In the genomic region with DNA sequence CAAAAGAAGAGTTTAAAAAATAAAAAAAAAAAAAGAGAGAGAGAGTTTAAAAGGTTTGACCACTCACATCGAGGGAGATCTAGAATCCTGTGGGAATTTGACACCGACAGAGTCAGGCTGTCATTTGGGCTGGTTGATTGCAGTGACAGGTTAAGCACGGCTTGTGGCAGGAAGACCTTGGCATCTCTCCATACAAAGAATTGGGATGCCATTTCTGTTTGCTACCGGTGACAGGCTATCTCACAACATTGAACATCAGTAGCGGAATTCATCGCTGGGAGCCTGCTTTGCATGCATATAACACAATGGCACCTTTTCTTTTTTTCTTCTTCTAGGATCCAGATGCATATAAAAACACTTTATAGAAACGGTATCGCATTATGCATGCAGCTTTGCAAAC, we compare ENCODE assay signal across 30 mouse cellular contexts. TPM values are rescaled to one million over a fixed set of nuclear protein-coding genes. Genes with fewer than 3 reads are reported as not detected.
DNase-seq lines count a peak whose midpoint lies in the region; ATAC-seq and TF ChIP-seq lines count a peak whose summit lies in the region.
"Had no signal": no experiment of that assay in that cellular context is flagged by ENCODE, and none has a peak within 500 bp of the region (broad histone marks: within the 10 kb centered on the region; RNA-seq: fewer than 3 reads in every experiment).

No protein-coding gene starts in this region.

- no peak overlapping the region for H3K4me2 ChIP-seq in hindbrain, postnatal 0 days (ENCODE audit: low read depth, low read length)
- H3K4me2 ChIP-seq in hindbrain, embryonic 16.5 days (ENCODE audit: low read length): no peak overlapping the region
- H3K4me2 ChIP-seq in midbrain, embryonic 16.5 days (ENCODE audit: low read length): no peak overlapping the region
- no peak overlapping the region for H3K4me2 ChIP-seq in midbrain, embryonic 11.5 days

- no peak overlapping the region for H3K4me3 ChIP-seq in hindbrain, postnatal 0 days (ENCODE audit: low read length)
- no peak overlapping the region for H3K4me3 ChIP-seq in hindbrain, embryonic 16.5 days (ENCODE audit: low read length)
- H3K4me3 ChIP-seq in midbrain, embryonic 16.5 days (ENCODE audit: low read depth, low read length): no peak overlapping the region
- no peak overlapping the region for H3K4me3 ChIP-seq in midbrain, embryonic 11.5 days (ENCODE audit: low read depth, low read length)
- H3K4me3 ChIP-seq: embryonic facial prominence, embryonic 12.5 days; embryonic facial prominence, embryonic 15.5 days; forebrain, embryonic 12.5 days; gastrocnemius, adult 2 months; hindbrain, embryonic 12.5 days; hindbrain, embryonic 15.5 days had no signal

- no peak for ATAC-seq in cerebellum, adult (ENCODE audit: insufficient number of reproducible peaks, low FRiP score, low TSS enrichment)
- ATAC-seq in hindbrain, postnatal 0 days: no peak
- no peak for ATAC-seq in hindbrain, embryonic 16.5 days
- 0 out of 2 replicates have a peak, but pooled peaks have one; percentile 21 for ATAC-seq in midbrain, embryonic 16.5 days
- no peak for ATAC-seq in midbrain, embryonic 11.5 days (ENCODE audit: low FRiP score)
- ATAC-seq: inflammation-experienced regulatory T-cells, adult 6 months had no signal

- H3K9me3 ChIP-seq in hindbrain, postnatal 0 days (ENCODE audit: low read length): no peaks in the 10 kb centered on the region
- no peaks in the 10 kb centered on the region for H3K9me3 ChIP-seq in hindbrain, embryonic 16.5 days (ENCODE audit: control insufficient read depth, low read length)
- H3K9me3 ChIP-seq in midbrain, embryonic 16.5 days (replicated peaks; ENCODE audit: control insufficient read depth, low read length, poor library complexity, severe bottlenecking): no peaks in the 10 kb centered on the region
- H3K9me3 ChIP-seq in midbrain, embryonic 11.5 days (ENCODE audit: control insufficient read depth, low read length): no peaks in the 10 kb centered on the region
- H3K9me3 ChIP-seq: embryonic facial prominence, embryonic 12.5 days; embryonic facial prominence, embryonic 15.5 days; forebrain, embryonic 12.5 days; hindbrain, embryonic 12.5 days; hindbrain, embryonic 15.5 days had no signal

- no peak for TF ChIP-seq CTCF in hindbrain, postnatal 0 days (IDR thresholded peaks at IDR 0.05; ENCODE audit: low read depth)

- no peaks in the 10 kb centered on the region for H3K27me3 ChIP-seq in hindbrain, postnatal 0 days (ENCODE audit: insufficient read depth, low read length)
- H3K27me3 ChIP-seq in hindbrain, embryonic 16.5 days (replicated peaks; ENCODE audit: control insufficient read depth, insufficient read depth, low read length): no peaks in the 10 kb centered on the region
- no peaks in the 10 kb centered on the region for H3K27me3 ChIP-seq in midbrain, embryonic 16.5 days (ENCODE audit: control insufficient read depth, insufficient read depth, low read depth, low read length)
- no peaks in the 10 kb centered on the region for H3K27me3 ChIP-seq in midbrain, embryonic 11.5 days (ENCODE audit: control insufficient read depth, insufficient read depth, low read length)
- H3K27me3 ChIP-seq: embryonic facial prominence, embryonic 15.5 days; hindbrain, embryonic 12.5 days; hindbrain, embryonic 15.5 days had no signal

- DNase-seq in cerebellum, postnatal 10 days: peak; percentile 69 to 78
- peak; percentile 52 for DNase-seq in hindbrain, postnatal 0 days (ENCODE audit: low spot score)
- DNase-seq in midbrain, embryonic 11.5 days (ENCODE audit: low spot score, missing footprints): no peak
- no peak for DNase-seq in frontal cortex, postnatal 36 days (ENCODE audit: low spot score in 2 of 2)
- DNase-seq: adrenal gland, adult 8-10 months; adrenal gland, postnatal 25 days; cerebellum, adult 11 months; cerebellum, adult 8-10 months; gastrocnemius, adult 2 months; gastrocnemius, postnatal 14 days; heart, adult 11 months had no signal

- no peak overlapping the region for H3K9ac ChIP-seq in hindbrain, postnatal 0 days (replicated peaks; ENCODE audit: low read length)
- H3K9ac ChIP-seq in hindbrain, embryonic 16.5 days (ENCODE audit: low read depth, low read length): no peak overlapping the region
- no peak overlapping the region for H3K9ac ChIP-seq in midbrain, embryonic 16.5 days (ENCODE audit: low read depth, low read length)
- H3K9ac ChIP-seq in midbrain, embryonic 11.5 days (ENCODE audit: low read length): no peak overlapping the region
- H3K9ac ChIP-seq: embryonic facial prominence, embryonic 12.5 days; embryonic facial prominence, embryonic 15.5 days; forebrain, embryonic 12.5 days; hindbrain, embryonic 12.5 days; hindbrain, embryonic 15.5 days had no signal

- H3K27ac ChIP-seq in hindbrain, postnatal 0 days: no peak overlapping the region
- no peak overlapping the region for H3K27ac ChIP-seq in hindbrain, embryonic 16.5 days (ENCODE audit: low read depth, low read length)
- 0 out of 2 replicates have a peak overlapping the region, but pooled peaks have one; percentile 15 for H3K27ac ChIP-seq in midbrain, embryonic 16.5 days (ENCODE audit: low read length)
- no peak overlapping the region for H3K27ac ChIP-seq in midbrain, embryonic 11.5 days (ENCODE audit: low read depth, low read length)
- H3K27ac ChIP-seq: embryonic facial prominence, embryonic 12.5 days; embryonic facial prominence, embryonic 15.5 days; forebrain, embryonic 12.5 days; gastrocnemius, adult 2 months; hindbrain, embryonic 12.5 days; hindbrain, embryonic 15.5 days had no signal

- 45% methylated on average over 8 of the region's 8 CpGs for WGBS in hindbrain, postnatal 0 days
- WGBS in hindbrain, embryonic 16.5 days: 51% methylated on average over 8 of the region's 8 CpGs
- 42% methylated on average over 8 of the region's 8 CpGs for WGBS in midbrain, embryonic 16.5 days
- WGBS in midbrain, embryonic 11.5 days: 75% methylated on average over 8 of the region's 8 CpGs

- no peaks in the 10 kb centered on the region for H3K4me1 ChIP-seq in hindbrain, postnatal 0 days (ENCODE audit: insufficient read depth, low read length)
- H3K4me1 ChIP-seq in hindbrain, embryonic 16.5 days (ENCODE audit: control insufficient read depth, insufficient read depth, low read depth, low read length): peaks cover 3% of the 10 kb centered on the region; the same call in 1 of the 2 replicates
- peaks cover 12% of the 10 kb centered on the region; the same call in 1 of the 2 replicates for H3K4me1 ChIP-seq in midbrain, embryonic 16.5 days (ENCODE audit: control insufficient read depth, insufficient read depth, low read length)
- H3K4me1 ChIP-seq in midbrain, embryonic 11.5 days (ENCODE audit: control insufficient read depth, insufficient read depth, low read length): no peaks in the 10 kb centered on the region
- H3K4me1 ChIP-seq: hindbrain, embryonic 12.5 days had no signal

- H3K36me3 ChIP-seq in hindbrain, postnatal 0 days (ENCODE audit: insufficient read depth, low read length): no peaks in the 10 kb centered on the region
- H3K36me3 ChIP-seq in hindbrain, embryonic 16.5 days (ENCODE audit: control insufficient read depth, insufficient read depth, low read length): no peaks in the 10 kb centered on the region
- H3K36me3 ChIP-seq in midbrain, embryonic 16.5 days (ENCODE audit: control insufficient read depth, insufficient read depth, low read length): no peaks in the 10 kb centered on the region
- H3K36me3 ChIP-seq in midbrain, embryonic 11.5 days (ENCODE audit: control insufficient read depth, insufficient read depth, low read length): no peaks in the 10 kb centered on the region
- H3K36me3 ChIP-seq: embryonic facial prominence, embryonic 12.5 days; embryonic facial prominence, embryonic 15.5 days; forebrain, embryonic 12.5 days; hindbrain, embryonic 12.5 days; hindbrain, embryonic 15.5 days had no signal

RNA-seq across cellular contexts. Expression of gene Gm26657, which starts 53.7 kb away (rescaled TPM):
- total RNA-seq in hindbrain, postnatal 0 days (2014; rRNA removed): not detected in 2 replicates
- not detected in 2 replicates for polyA plus RNA-seq in hindbrain, postnatal 0 days (2015; fragmentation: Nextera tagmentation; extraction: Ambion mirVana)
- not detected in 2 replicates for polyA plus RNA-seq in hindbrain, embryonic 16.5 days (2015; fragmentation: Nextera tagmentation; extraction: Ambion mirVana)
- polyA plus RNA-seq in midbrain, embryonic 16.5 days (2015; fragmentation: Nextera tagmentation; extraction: Ambion mirVana): not detected in 2 replicates
- polyA plus RNA-seq in midbrain, embryonic 11.5 days (2014; fragmentation: Nextera tagmentation; extraction: Ambion mirVana): 0.14 TPM in 1 of 2 replicates, not detected in the other
- total RNA-seq: adrenal gland, adult 8-10 months; adrenal gland, postnatal 25 days; common myeloid progenitor, adult 5-6 weeks; gastrocnemius, adult 2 months; gastrocnemius, postnatal 14 days; gastrocnemius, postnatal 4 days; heart, adult 8-10 months; heart, postnatal 25 days; hematopoietic stem cell, adult 5-6 weeks had no signal
- polyA plus RNA-seq: activated CD4-positive, CD25-positive, alpha-beta regulatory T cell, adult 4 months; embryonic facial prominence, embryonic 12.5 days; embryonic facial prominence, embryonic 15.5 days; forebrain, embryonic 12.5 days; forebrain, embryonic 16.5 days; heart, embryonic 11.5 days; heart, embryonic 14.5 days; heart, postnatal 0 days; hindbrain, embryonic 12.5 days; hindbrain, embryonic 15.5 days; inflammation-experienced regulatory T-cells, adult 6 months had no signal

RNA-seq across cellular contexts. Expression of gene Actl7b, which starts 55.1 kb away (rescaled TPM):
- 0.16 and 0.54 TPM in 2 replicates for total RNA-seq in hindbrain, postnatal 0 days (2014; rRNA removed)
- polyA plus RNA-seq in hindbrain, postnatal 0 days (2015; fragmentation: Nextera tagmentation; extraction: Ambion mirVana): not detected in 2 replicates
- not detected in 2 replicates for polyA plus RNA-seq in hindbrain, embryonic 16.5 days (2015; fragmentation: Nextera tagmentation; extraction: Ambion mirVana)
- polyA plus RNA-seq in midbrain, embryonic 16.5 days (2015; fragmentation: Nextera tagmentation; extraction: Ambion mirVana): not detected in 2 replicates
- polyA plus RNA-seq in midbrain, embryonic 11.5 days (2014; fragmentation: Nextera tagmentation; extraction: Ambion mirVana): not detected in 2 replicates
- total RNA-seq: adrenal gland, postnatal 25 days; common myeloid progenitor, adult 5-6 weeks; gastrocnemius, adult 2 months; gastrocnemius, postnatal 14 days; gastrocnemius, postnatal 4 days; heart, adult 8-10 months; heart, postnatal 25 days had no signal
- polyA plus RNA-seq: activated CD4-positive, CD25-positive, alpha-beta regulatory T cell, adult 4 months; embryonic facial prominence, embryonic 12.5 days; embryonic facial prominence, embryonic 15.5 days; forebrain, embryonic 12.5 days; forebrain, embryonic 16.5 days; heart, embryonic 11.5 days; heart, embryonic 14.5 days; heart, postnatal 0 days; hindbrain, embryonic 12.5 days; hindbrain, embryonic 15.5 days; inflammation-experienced regulatory T-cells, adult 6 months had no signal

RNA-seq across cellular contexts. Expression of gene Actl7a, which starts 57.1 kb away (rescaled TPM):
- total RNA-seq in hindbrain, postnatal 0 days (2014; rRNA removed): not detected in 2 replicates
- polyA plus RNA-seq in hindbrain, postnatal 0 days (2015; fragmentation: Nextera tagmentation; extraction: Ambion mirVana): not detected in 2 replicates
- polyA plus RNA-seq in hindbrain, embryonic 16.5 days (2015; fragmentation: Nextera tagmentation; extraction: Ambion mirVana): not detected in 2 replicates
- polyA plus RNA-seq in midbrain, embryonic 16.5 days (2015; fragmentation: Nextera tagmentation; extraction: Ambion mirVana): not detected in 2 replicates
- 0.11 TPM in 1 of 2 replicates, not detected in the other for polyA plus RNA-seq in midbrain, embryonic 11.5 days (2014; fragmentation: Nextera tagmentation; extraction: Ambion mirVana)
- total RNA-seq: adrenal gland, adult 8-10 months; adrenal gland, postnatal 25 days; common myeloid progenitor, adult 5-6 weeks; gastrocnemius, adult 2 months; gastrocnemius, postnatal 14 days; gastrocnemius, postnatal 4 days; heart, adult 8-10 months; heart, postnatal 25 days; hematopoietic stem cell, adult 5-6 weeks had no signal
- polyA plus RNA-seq: activated CD4-positive, CD25-positive, alpha-beta regulatory T cell, adult 4 months; embryonic facial prominence, embryonic 12.5 days; embryonic facial prominence, embryonic 15.5 days; forebrain, embryonic 12.5 days; forebrain, embryonic 16.5 days; heart, embryonic 14.5 days; heart, postnatal 0 days; hindbrain, embryonic 12.5 days; hindbrain, embryonic 15.5 days; inflammation-experienced regulatory T-cells, adult 6 months had no signal

Comparison
In these comparisons a context has a peak if more than half of its experiments do, and no peak if none do; other contexts are left out.
1. DNase-seq: peak in cerebellum, postnatal 10 days (2 of 2) and hindbrain, postnatal 0 days (single experiment); none in midbrain, embryonic 11.5 days (single experiment) and frontal cortex, postnatal 36 days (0 of 2).